Mouse (Mus musculus) forebrain, embryonic 14.5 days (tissue): ENCODE data around the gene B430306N03Rik. TPM values are rescaled to one million over a fixed set of nuclear protein-coding genes. Genes with fewer than 3 reads are reported as not detected.
A peak's percentile ranks its signal among the peaks of the same experiment; 100 is the strongest.
"Not testable (repeated sequence)": the region's sequence is repeated elsewhere in the genome, so short reads cannot be mapped to it uniquely, and the experiment has no call there.

Experiments used
- ATAC-seq: fragments of 200-750 bp; cut with Nextera tagmentation; 2 replicates; pipeline ENCODE4 v1.8.0; 2017; ENCODE audit warnings: mild to moderate bottlenecking, moderate library complexity
- DNase-seq: peaks from one replicate; pipeline ENCODE4 v3.0.0-alpha.2; 2015; ENCODE audit warnings: low spot score
- H3K27ac ChIP-seq: fragments of 300-500 bp; sonication (generic); 2 replicates; pipeline ENCODE4 v1.5.1; 2014; ENCODE audit warnings: low read depth, mild to moderate bottlenecking, control low read depth, low read length, moderate library complexity
- H3K27me3 ChIP-seq: fragments of 300-500 bp; sonication (generic); replicated peaks from 2 replicates; pipeline ENCODE4 v1.6.1; 2014; ENCODE audit warnings: low read length, control low read depth, mixed read lengths; ENCODE audit not compliant: control insufficient read depth, insufficient read depth
- H3K36me3 ChIP-seq: fragments of 300-500 bp; sonication (generic); 2 replicates; pipeline ENCODE4 v1.6.1; 2014; ENCODE audit warnings: low read length, control low read depth; ENCODE audit not compliant: control insufficient read depth, insufficient read depth
- H3K4me1 ChIP-seq: fragments of 300-500 bp; sonication (generic); 2 replicates; pipeline ENCODE4 v1.6.1; 2014; ENCODE audit warnings: antibody characterized with exemption, low read length, control low read depth; ENCODE audit not compliant: control insufficient read depth, insufficient read depth
- H3K4me2 ChIP-seq: fragments of 300-500 bp; sonication (generic); 2 replicates; pipeline ENCODE4 v1.6.1; 2014; ENCODE audit warnings: mild to moderate bottlenecking, control low read depth, low read length
- H3K4me3 ChIP-seq: fragments of 300-500 bp; sonication (generic); 2 replicates; pipeline ENCODE4 v1.5.1; 2014; ENCODE audit warnings: low read depth, low read length, control low read depth
- H3K9ac ChIP-seq: fragments of 300-500 bp; sonication (generic); 2 replicates; pipeline ENCODE4 v1.6.1; 2014; ENCODE audit warnings: mild to moderate bottlenecking, low read length, control low read depth, moderate library complexity
- H3K9me3 ChIP-seq: fragments of 300-500 bp; sonication (generic); replicated peaks from 2 replicates; pipeline ENCODE4 v1.6.1; 2016; ENCODE audit warnings: low read length, control low read depth, mixed read lengths; ENCODE audit not compliant: control insufficient read depth
- WGBS: fragments of 180-500 bp; shearing (Covaris S2); extraction: QIAGEN DNeasy Blood & Tissue Kit; methylation state at CpG from one replicate; pipeline ENCODE4 v1.1.7; 2014; 5-methylcytosine and 5-hydroxymethylcytosine counted together
- polyA plus RNA-seq: library from polyadenylated mRNA; unstranded; fragments of >200 nt; fragmentation: Nextera tagmentation; extraction: Ambion mirVana; gene quantifications from 2 replicates; pipeline ENCODE4 v1.2.1, GENCODE M21; 2014

Gene B430306N03Rik
- 0.14 TPM in 1 of 2 replicates, not detected in the other for polyA plus RNA-seq

DNA sequence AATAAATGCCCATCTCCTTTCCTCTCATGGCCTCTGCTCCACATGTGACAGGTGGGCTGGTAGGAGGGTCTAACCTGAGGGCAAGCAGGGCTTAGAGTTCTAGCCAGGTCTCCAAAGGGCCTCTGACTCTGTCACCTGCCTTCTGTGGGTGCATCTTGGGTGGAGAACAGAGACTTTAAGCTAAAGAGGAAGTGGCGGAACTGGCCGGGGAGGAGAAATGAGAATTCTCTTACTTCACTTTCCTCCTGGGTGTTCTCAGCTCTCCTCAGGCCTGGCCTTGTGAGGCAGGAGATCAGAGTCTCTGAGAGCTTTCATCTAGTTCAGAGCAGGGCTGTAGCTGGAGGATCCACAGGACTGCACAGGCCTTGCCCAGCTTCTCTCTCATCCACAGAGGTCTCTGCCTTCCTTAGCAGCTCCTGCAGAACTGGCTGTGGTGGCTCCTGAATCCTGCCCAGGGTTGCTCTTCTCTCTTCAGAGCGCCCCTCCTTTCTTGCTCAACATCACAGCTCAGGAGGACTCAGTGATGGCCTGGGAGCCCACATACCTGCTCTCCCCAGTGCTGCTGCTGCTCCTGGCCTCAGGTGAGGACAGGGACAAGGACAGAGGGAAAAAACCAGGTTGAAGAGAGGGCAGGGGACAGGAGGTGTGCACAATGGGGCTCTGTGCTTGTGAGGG is at the start of gene B430306N03Rik:
B430306N03Rik (plus strand) TSS at position 237 of the 675 bp plus-strand sequence.
- H3K36me3 ChIP-seq, H3K4me3 ChIP-seq, H3K9me3 ChIP-seq, H3K27me3 ChIP-seq, H3K27ac ChIP-seq, DNase-seq, H3K4me1 ChIP-seq, H3K9ac ChIP-seq, H3K4me2 ChIP-seq, ATAC-seq: not testable (repeated sequence)
- 89% methylated on average over 3 of the region's 3 CpGs for WGBS

DNA sequence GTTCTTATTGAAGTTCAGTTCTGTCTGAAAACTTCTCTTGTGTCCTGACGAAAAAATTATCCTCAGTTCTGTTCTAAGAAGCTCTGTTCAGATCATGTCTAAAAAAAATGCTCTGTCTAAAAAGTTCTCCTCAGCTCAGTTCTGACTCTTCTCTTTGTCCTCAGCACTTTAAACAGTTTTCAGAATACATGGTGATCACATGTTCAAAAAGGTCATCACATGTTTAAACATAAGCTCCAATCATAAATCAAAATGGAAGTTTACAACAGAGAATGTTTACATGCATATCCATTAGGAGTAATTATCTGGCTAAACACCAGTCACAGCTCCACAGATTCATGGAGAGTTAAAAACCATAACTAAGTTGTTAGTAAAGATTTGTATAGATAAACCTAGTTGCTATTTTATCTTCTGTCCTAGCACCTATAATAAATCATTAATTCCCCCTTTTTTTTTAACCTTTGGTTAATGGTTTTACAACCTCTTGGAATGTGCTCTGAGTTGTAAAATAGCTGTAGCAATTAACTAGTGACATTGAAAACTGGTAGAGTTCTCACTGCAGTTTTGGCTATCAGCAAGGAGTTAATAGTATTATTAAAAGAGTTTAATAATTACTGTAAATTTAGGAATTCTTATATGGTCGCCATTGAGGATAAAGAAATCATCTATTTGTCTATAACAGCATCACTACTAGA is 49.2 kb upstream of the B430306N03Rik start:
- no peak overlapping the region for H3K27ac ChIP-seq
- no peak overlapping the region for H3K4me2 ChIP-seq
- no peak for ATAC-seq
- DNase-seq, result no peak
- no peaks in the 10 kb centered on the region for H3K27me3 ChIP-seq
- 26% methylated on average over 2 of the region's 2 CpGs for WGBS
- no peaks in the 10 kb centered on the region for H3K9me3 ChIP-seq
- H3K9ac ChIP-seq, result no peak overlapping the region
- H3K36me3 ChIP-seq, result no peaks in the 10 kb centered on the region
- H3K4me3 ChIP-seq, result no peak overlapping the region
- no peaks in the 10 kb centered on the region for H3K4me1 ChIP-seq

DNA sequence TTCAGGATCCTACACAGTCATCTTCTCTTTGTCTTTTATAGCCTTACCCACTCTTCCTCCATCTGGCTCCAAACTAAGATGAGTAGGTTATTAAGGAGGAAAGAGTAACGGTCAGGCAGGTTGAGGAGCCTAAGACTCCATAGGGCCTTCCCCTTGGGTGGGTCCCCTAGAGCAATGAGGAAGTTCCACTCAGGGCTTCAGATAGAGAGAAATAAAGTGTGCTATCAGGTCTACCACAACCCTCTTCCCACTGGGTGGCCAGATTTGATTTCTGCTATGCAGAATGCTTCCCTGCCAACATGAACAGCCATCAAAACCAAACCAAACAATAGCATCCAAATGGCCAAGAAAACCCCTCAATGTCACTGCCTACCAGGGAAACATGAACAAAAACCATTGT is 48.4 kb upstream of the B430306N03Rik start:
- no peak overlapping the region for H3K4me3 ChIP-seq
- ATAC-seq (no peak), DNase-seq (no peak)
- H3K4me1 ChIP-seq, result no peaks in the 10 kb centered on the region
- no peaks in the 10 kb centered on the region for H3K36me3 ChIP-seq
- H3K9ac ChIP-seq, result no peak overlapping the region
- no peak overlapping the region for H3K27ac ChIP-seq
- no peak overlapping the region for H3K4me2 ChIP-seq
- H3K9me3 ChIP-seq, result no peaks in the 10 kb centered on the region
- WGBS, result 100% methylated on average over 1 of the region's 1 CpGs
- H3K27me3 ChIP-seq, result no peaks in the 10 kb centered on the region

DNA sequence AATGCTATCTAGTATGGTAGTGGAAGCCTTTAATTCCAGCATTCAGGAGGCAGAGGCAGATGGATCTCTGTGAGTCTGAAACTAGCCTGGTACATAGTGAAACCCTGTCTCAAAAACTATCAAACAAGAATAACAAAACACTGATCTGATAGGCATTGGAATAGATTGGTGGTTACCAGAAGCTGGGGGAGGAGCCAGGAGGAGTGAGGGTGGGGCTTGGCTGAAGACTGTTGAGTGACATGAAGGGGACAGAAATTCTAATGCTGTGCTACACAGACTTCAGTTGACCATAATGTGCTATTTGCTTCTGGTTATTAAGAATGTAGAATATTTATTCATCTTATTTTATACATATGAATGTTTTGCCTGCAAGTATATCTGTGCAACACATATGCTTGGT is 47.7 kb upstream of the B430306N03Rik start:
- Histone ChIP-seq H3K27me3 (no peaks in the 10 kb centered on the region), H3K36me3 (no peaks in the 10 kb centered on the region), H3K4me3 (no peak overlapping the region), H3K4me1 (no peaks in the 10 kb centered on the region), H3K9me3 (no peaks in the 10 kb centered on the region), H3K9ac (no peak overlapping the region), H3K4me2 (no peak overlapping the region), H3K27ac (no peak overlapping the region)
- DNase-seq (no peak), ATAC-seq (no peak)

DNA sequence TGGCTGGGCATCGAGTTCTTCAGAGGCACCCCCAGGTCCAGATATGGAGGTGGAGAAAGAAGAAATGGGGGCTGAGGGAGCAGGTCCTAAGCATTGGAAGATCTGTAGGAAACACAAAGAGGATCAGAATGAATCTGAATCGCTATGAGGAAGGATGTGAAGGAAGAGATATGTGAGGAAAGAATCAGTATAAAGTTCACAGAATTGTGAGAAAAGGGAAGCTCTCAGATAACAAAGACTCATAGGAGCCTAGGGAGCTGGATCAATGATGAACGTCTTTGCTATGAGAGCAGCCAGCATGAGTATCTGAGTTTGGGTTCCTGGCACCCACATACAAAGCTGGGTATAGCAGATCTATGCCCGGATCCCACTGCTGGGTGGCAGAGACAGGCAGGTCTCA is 46.1 kb upstream of the B430306N03Rik start:
- no peak overlapping the region for H3K9ac ChIP-seq
- H3K9me3 ChIP-seq, result no peaks in the 10 kb centered on the region
- H3K27ac ChIP-seq, result no peak overlapping the region
- no peaks in the 10 kb centered on the region for H3K27me3 ChIP-seq
- H3K36me3 ChIP-seq, result no peaks in the 10 kb centered on the region
- no peaks in the 10 kb centered on the region for H3K4me1 ChIP-seq
- 81% methylated on average over 4 of the region's 4 CpGs for WGBS
- DNase-seq, result no peak
- ATAC-seq, result no peak
- no peak overlapping the region for H3K4me3 ChIP-seq
- H3K4me2 ChIP-seq, result no peak overlapping the region

DNA sequence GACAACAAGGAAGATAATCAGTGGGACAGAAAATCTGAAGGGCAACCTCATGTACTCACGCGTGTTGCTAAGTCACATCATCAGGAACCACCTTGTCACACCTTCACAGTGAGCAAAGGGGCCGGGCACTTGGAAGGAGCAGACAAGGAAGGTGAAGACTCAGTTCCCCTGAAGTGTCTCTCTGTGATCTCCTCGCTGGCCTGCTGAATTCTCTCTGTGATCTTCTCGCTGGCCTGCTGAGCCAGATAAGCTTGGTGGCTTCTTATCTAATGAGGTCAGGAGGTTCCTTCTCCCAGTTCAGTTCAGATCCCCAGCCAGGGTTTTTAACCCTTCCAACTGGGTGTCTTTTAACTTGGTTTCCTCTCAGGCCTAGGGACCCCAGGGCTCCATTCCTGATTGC is 43.8 kb upstream of the B430306N03Rik start:
- no peaks in the 10 kb centered on the region for H3K9me3 ChIP-seq
- ATAC-seq, result no peak
- no peaks in the 10 kb centered on the region for H3K4me1 ChIP-seq
- H3K4me2 ChIP-seq, result no peak overlapping the region
- H3K27me3 ChIP-seq, result no peaks in the 10 kb centered on the region
- no peak for DNase-seq
- WGBS, result 77% methylated on average over 5 of the region's 5 CpGs
- no peak overlapping the region for H3K4me3 ChIP-seq
- no peak overlapping the region for H3K27ac ChIP-seq
- H3K36me3 ChIP-seq, result no peaks in the 10 kb centered on the region
- H3K9ac ChIP-seq, result no peak overlapping the region

DNA sequence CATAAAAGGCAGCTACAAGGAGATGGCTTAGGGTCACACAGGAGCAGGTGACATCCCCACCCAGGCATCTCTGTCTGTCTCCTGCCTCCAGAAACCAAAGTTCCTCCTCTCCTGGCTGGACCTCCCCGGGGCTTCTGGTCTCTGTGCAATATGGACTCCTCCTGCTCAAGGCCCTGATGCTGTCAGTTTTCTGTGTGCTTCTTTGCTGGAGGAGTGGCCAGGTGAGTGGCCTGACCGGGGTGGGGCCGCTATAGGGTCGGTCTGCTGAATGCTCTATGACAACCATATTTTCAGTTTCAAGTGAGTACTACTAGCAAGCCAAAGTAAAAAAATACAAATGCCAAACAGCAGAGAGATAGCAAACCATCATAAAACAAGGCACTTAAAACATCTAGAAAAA is 43.3 kb upstream of the B430306N03Rik start:
- 90% methylated on average over 4 of the region's 4 CpGs for WGBS
- no peak overlapping the region for H3K4me3 ChIP-seq
- ATAC-seq (no peak), DNase-seq (no peak)
- H3K27ac ChIP-seq, result no peak overlapping the region
- H3K9ac ChIP-seq, result no peak overlapping the region
- no peaks in the 10 kb centered on the region for H3K9me3 ChIP-seq
- no peaks in the 10 kb centered on the region for H3K4me1 ChIP-seq
- no peaks in the 10 kb centered on the region for H3K27me3 ChIP-seq
- H3K36me3 ChIP-seq, result no peaks in the 10 kb centered on the region
- no peak overlapping the region for H3K4me2 ChIP-seq

DNA sequence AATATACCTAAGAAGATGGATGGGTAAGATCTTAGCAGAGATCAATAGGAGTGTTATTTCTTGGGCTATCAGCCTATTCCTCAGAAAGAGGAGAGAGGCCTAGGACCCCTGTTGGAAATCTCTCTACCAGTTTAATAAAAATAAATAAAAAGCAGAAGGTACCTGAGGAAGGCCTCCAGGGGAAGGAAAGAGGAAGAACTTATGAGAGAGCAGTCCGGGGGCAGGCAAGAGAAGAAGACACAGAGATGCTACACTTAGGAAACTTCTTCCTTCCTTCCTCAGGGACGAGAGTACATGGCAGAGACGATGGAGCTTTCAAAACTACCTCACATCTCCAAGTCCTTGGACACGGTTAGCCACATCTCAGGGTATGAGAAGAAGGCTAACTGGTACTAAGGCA is 41.8 kb upstream of the B430306N03Rik start:
- H3K4me1 ChIP-seq, result no peaks in the 10 kb centered on the region
- no peak overlapping the region for H3K27ac ChIP-seq
- H3K36me3 ChIP-seq, result no peaks in the 10 kb centered on the region
- ATAC-seq, result no peak
- no peaks in the 10 kb centered on the region for H3K9me3 ChIP-seq
- no peak overlapping the region for H3K9ac ChIP-seq
- H3K4me2 ChIP-seq, result no peak overlapping the region
- no peaks in the 10 kb centered on the region for H3K27me3 ChIP-seq
- no peak for DNase-seq
- 85% methylated on average over 4 of the region's 4 CpGs for WGBS
- H3K4me3 ChIP-seq, result no peak overlapping the region

DNA sequence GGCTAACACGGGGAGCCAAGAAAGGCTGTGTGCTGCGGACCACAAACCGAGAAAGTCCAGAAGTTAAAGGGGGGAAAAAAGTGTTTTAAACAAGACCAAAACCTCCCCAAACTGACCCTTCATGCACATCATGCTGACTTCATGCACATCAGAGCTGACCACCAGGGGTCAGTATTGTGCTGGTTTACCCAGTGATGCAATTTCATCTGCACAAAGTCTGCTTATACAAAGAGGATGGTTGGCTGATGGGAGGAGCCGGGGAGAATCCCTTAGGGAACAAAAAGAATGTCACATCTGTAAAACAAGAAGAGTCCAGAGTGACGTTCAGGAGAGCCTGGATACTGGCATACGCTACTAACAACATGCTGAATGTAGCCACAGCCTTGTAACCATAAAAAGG is 41.1 kb upstream of the B430306N03Rik start:
- H3K4me1 ChIP-seq, result no peaks in the 10 kb centered on the region
- DNase-seq, result peak; percentile 88
- no peak overlapping the region for H3K4me2 ChIP-seq
- 23% methylated on average over 6 of the region's 6 CpGs for WGBS
- H3K9me3 ChIP-seq, result no peaks in the 10 kb centered on the region
- no peak overlapping the region for H3K4me3 ChIP-seq
- H3K9ac ChIP-seq, result no peak overlapping the region
- no peaks in the 10 kb centered on the region for H3K36me3 ChIP-seq
- no peak overlapping the region for H3K27ac ChIP-seq
- H3K27me3 ChIP-seq, result no peaks in the 10 kb centered on the region
- peak; percentile 66 for ATAC-seq
